Mouse (Mus musculus) limb, embryonic 11.5 days (tissue): ENCODE data around the gene Gpc6. TPM values are rescaled to one million over a fixed set of nuclear protein-coding genes. Genes with fewer than 3 reads are reported as not detected.

Source experiments
- ATAC-seq: fragments of 200-750 bp; cut with Nextera tagmentation; 2 replicates; pipeline ENCODE4 v1.8.0; 2017; ENCODE audit warnings: low read depth; ENCODE audit not compliant: insufficient number of reproducible peaks, low FRiP score, low TSS enrichment
- DNase-seq: peaks from one replicate; pipeline ENCODE4 v3.0.0-alpha.2; 2015; ENCODE audit warnings: low spot score
- H3K27ac ChIP-seq: fragments of 300-500 bp; sonication (generic); replicated peaks from 2 replicates; pipeline ENCODE4 v1.5.1; 2014; ENCODE audit warnings: low read depth, mild to moderate bottlenecking, low read length
- H3K27me3 ChIP-seq: fragments of 300-500 bp; sonication (generic); 2 replicates; pipeline ENCODE4 v1.6.1; 2014; ENCODE audit warnings: mild to moderate bottlenecking, low read length, mixed read lengths; ENCODE audit not compliant: control insufficient read depth, insufficient read depth
- H3K36me3 ChIP-seq: fragments of 300-500 bp; sonication (generic); 2 replicates; pipeline ENCODE4 v1.6.1; 2014; ENCODE audit warnings: mild to moderate bottlenecking, low read length, moderate library complexity, mixed read lengths; ENCODE audit not compliant: control insufficient read depth, insufficient read depth
- H3K4me1 ChIP-seq: fragments of 300-500 bp; sonication (generic); 2 replicates; pipeline ENCODE4 v1.6.1; 2014; ENCODE audit warnings: low read length, mixed read lengths; ENCODE audit not compliant: control insufficient read depth, insufficient read depth
- H3K4me2 ChIP-seq: fragments of 300-500 bp; sonication (generic); 2 replicates; pipeline ENCODE4 v1.6.1; 2014; ENCODE audit warnings: low read depth, mild to moderate bottlenecking, moderate library complexity; ENCODE audit not compliant: severe bottlenecking
- H3K4me3 ChIP-seq: fragments of 300-500 bp; sonication (generic); 2 replicates; pipeline ENCODE4 v1.5.1; 2014; ENCODE audit warnings: low read depth, low read length
- H3K9ac ChIP-seq: fragments of 300-500 bp; sonication (generic); 2 replicates; pipeline ENCODE4 v1.6.1; 2014; ENCODE audit warnings: mild to moderate bottlenecking, low read length
- H3K9me3 ChIP-seq: fragments of 300-500 bp; sonication (generic); 2 replicates; pipeline ENCODE4 v1.6.1; 2016; ENCODE audit warnings: low read length; ENCODE audit not compliant: control insufficient read depth
- WGBS: fragments of 180-500 bp; shearing (Covaris S2); extraction: QIAGEN DNeasy Blood & Tissue Kit; methylation state at CpG from one replicate; pipeline ENCODE4 v1.1.7; 2014; 5-methylcytosine and 5-hydroxymethylcytosine counted together
- polyA plus RNA-seq: library from polyadenylated mRNA; unstranded; fragments of >200 nt; fragmentation: Nextera tagmentation; extraction: Ambion mirVana; gene quantifications from 2 replicates; pipeline ENCODE4 v1.2.1, GENCODE M21; 2014

Gene Gpc6
- polyA plus RNA-seq, 1 experiment from 2014 or later: 39.1 TPM

DNA sequence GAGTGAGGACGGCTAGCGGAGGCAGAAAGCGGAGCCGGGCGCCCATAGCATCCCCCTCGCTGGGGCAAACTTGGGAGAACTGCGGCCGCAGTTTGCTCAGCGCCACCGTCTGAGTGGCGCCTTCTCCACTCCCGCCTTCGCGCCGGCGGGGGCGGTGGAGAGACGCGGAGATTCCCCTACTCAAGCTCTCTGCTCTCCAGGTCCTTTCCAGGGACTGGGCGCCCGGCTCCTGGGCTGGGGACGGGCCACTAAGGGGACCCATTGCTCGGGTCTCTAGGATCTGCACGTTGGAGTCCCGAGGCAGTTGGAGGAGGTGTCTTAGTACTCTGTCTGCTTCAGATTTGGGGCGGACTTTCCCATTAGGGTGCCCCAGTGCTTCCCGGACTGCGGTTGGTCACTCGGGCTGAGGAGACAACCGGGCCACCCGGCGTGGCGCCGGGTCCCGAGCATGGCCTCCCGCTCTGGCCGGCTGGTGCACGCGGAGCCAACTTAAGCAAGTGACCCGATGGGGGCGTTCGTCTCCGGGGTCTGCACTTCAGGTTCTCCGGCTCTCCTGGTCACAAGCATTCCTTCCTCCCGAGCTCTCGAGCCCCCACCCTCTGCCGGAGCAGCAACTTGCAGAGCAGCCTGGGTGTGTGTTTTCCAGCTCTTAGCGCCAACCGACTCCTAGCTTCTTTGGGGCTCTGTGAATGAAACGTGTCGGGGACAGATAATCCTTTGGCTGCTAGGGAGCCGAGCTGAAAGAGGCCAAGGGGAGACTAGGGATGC is 1.5 kb downstream of the Gpc6 start:
- H3K36me3 ChIP-seq: no peaks in the 10 kb centered on the region
- ATAC-seq (peak; percentile 76), DNase-seq (peak; percentile 87)
- peaks cover 6% of the 10 kb centered on the region; the same call in 1 of the 2 replicates for H3K4me1 ChIP-seq
- peak overlapping the region; percentile 99 for H3K9ac ChIP-seq
- H3K4me2 ChIP-seq: peak overlapping the region; percentile 44
- H3K27ac ChIP-seq: peak overlapping the region; percentile 98
- H3K27me3 ChIP-seq: no peaks in the 10 kb centered on the region
- H3K4me3 ChIP-seq: peak overlapping the region; percentile 92
- H3K9me3 ChIP-seq: no peaks in the 10 kb centered on the region
- under 1% methylated on average over 45 of the region's 52 CpGs for WGBS

DNA sequence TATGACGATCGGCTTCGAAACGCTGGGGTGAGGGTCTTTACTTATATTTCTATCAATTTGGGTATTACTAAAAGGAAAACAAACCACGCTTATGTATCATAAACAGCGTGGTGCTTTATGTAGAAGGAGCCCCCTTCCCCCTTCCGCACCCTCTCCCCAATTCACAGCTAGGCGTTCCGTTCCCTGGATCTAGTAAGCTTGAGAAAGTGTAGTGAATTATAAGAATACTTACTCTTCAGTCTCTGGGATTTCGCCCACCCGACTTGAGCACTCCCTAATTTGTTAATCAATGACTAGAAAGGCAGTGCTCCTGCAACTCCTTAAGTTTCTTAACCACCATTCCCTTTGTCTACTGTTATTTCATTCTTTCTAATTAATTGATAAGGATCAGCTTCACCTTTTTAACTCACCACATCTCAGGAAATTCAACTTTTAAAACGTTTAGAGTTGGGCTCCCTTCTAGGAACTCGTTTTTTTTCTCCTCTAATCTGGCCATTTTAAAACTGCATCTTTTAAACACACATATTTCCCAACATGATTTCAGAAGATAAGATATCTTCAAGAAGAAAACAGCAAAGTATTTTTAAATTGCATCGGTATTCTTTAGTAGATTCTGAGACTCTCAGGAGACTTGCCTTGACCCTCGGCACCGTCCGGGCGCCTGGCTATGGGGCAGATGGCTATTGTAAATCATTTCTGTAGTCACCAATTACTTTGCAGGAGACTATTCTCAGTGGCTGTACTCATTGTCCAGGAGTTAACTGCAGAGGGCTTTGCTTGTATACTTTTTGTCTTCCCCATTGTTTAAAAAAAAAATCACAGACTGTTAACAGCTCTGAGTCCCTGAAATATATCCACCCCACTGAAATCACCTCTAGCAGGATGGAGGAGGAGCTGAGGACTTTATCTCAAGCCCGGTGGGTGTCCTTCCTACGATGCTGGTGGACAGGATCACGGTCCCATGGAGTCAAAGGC is 2.5 kb downstream of the Gpc6 start:
- Histone ChIP-seq H3K4me2 (peak overlapping the region; percentile 44), H3K27me3 (no peaks in the 10 kb centered on the region), H3K9ac (peak overlapping the region; percentile 99), H3K27ac (peak overlapping the region; percentile 55; the same call in 1 of the 2 replicates), H3K4me3 (peak overlapping the region; percentile 92), H3K4me1 (peaks cover 6% of the 10 kb centered on the region; the same call in 1 of the 2 replicates), H3K36me3 (no peaks in the 10 kb centered on the region), H3K9me3 (no peaks in the 10 kb centered on the region)
- ATAC-seq (no peak), DNase-seq (peak; percentile 50)
- under 1% methylated on average over 21 of the region's 21 CpGs for WGBS

DNA sequence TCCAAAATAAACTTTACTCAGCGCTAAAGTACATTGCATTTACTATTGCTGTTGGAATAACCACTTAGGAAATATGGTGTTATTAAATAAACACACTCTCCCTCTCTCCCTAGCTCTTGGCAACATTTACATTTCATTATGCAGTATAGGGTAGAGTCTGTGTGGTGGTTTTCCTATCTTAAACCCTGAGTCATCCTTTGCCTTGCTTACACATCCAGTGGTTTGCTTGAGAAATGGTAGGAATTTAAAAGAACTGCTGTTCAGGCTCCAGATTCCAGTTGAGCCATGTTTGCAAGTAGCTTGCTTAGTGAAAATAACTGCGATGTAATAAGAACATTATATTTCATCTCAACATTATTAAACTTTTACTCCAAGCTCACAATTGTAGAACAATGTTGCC is 3.3 kb downstream of the Gpc6 start:
- H3K4me3 ChIP-seq: peak overlapping the region; percentile 92
- H3K4me1 ChIP-seq: peaks cover 6% of the 10 kb centered on the region; the same call in 1 of the 2 replicates
- H3K9ac ChIP-seq: no peak overlapping the region
- H3K36me3 ChIP-seq: no peaks in the 10 kb centered on the region
- H3K27ac ChIP-seq: no peak overlapping the region
- no peak for DNase-seq
- no peak for ATAC-seq
- no peaks in the 10 kb centered on the region for H3K9me3 ChIP-seq
- H3K27me3 ChIP-seq: no peaks in the 10 kb centered on the region
- WGBS: 61% methylated on average over 2 of the region's 2 CpGs
- H3K4me2 ChIP-seq: peak overlapping the region; percentile 44

DNA sequence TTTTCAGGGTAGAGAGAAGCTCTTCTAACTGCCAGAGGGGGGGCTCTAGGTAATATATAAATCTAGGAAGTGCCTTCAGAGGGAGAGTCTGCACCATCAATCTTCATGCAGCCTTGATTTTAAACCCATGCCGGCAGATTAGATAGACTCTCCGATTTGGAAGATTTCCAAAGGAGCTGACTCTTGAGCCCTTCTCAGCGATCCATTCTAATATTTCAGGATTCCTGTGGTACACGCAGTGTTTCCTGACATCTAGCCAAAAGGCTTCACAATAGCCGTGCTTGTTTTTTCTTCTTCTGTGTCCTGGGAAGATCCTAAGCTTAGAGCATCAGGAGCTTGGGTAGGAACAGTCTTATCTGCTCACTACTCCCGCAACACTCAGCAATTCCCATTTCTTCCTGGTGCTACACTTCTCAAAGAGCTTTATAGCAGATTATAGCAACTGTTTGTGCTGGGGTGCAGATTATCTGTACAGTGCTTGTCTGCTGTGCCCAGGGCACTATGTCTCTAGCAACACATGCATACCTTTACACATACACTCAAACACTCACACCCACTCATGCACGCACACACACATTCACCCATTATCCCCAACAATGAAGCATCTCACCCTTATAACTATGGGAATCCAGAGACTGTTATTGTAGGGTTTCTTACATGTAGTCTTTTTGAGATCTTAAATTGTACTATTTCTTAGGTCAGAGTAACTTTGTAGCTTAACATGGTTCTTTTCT is 3.8 kb downstream of the Gpc6 start:
- Histone ChIP-seq H3K4me2 (peak overlapping the region; percentile 44), H3K4me1 (peaks cover 6% of the 10 kb centered on the region; the same call in 1 of the 2 replicates), H3K36me3 (no peaks in the 10 kb centered on the region), H3K27me3 (no peaks in the 10 kb centered on the region), H3K27ac (no peak overlapping the region), H3K9ac (no peak overlapping the region), H3K9me3 (no peaks in the 10 kb centered on the region), H3K4me3 (peak overlapping the region; percentile 92)
- WGBS: 59% methylated on average over 7 of the region's 7 CpGs
- ATAC-seq: no peak
- no peak for DNase-seq

DNA sequence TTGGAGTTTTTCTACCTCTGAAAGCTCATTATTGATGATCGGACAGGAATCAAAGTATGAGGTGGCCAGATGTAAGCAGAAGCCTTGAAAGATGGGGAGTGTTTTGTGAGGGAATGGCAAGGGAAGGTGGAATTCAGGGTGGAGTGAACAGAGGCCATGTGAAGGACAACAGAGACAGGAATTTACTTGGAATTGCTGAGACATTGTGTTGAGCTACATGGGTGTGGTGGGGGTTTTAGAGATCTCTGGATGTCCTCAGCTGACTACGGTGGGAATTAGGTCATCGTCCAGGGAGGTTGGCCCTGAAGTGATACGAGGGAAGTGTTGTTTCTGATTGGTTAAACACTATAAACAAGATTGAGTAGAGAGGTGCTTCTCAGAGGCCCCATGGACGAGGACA is 8.7 kb downstream of the Gpc6 start:
- peaks cover 9% of the 10 kb centered on the region for H3K4me1 ChIP-seq
- WGBS: 66% methylated on average over 5 of the region's 5 CpGs
- H3K27me3 ChIP-seq: no peaks in the 10 kb centered on the region
- no peak overlapping the region for H3K9ac ChIP-seq
- DNase-seq (no peak), ATAC-seq (no peak)
- no peak overlapping the region for H3K4me2 ChIP-seq
- no peak overlapping the region for H3K27ac ChIP-seq
- no peak overlapping the region for H3K4me3 ChIP-seq
- H3K36me3 ChIP-seq: no peaks in the 10 kb centered on the region
- no peaks in the 10 kb centered on the region for H3K9me3 ChIP-seq

DNA sequence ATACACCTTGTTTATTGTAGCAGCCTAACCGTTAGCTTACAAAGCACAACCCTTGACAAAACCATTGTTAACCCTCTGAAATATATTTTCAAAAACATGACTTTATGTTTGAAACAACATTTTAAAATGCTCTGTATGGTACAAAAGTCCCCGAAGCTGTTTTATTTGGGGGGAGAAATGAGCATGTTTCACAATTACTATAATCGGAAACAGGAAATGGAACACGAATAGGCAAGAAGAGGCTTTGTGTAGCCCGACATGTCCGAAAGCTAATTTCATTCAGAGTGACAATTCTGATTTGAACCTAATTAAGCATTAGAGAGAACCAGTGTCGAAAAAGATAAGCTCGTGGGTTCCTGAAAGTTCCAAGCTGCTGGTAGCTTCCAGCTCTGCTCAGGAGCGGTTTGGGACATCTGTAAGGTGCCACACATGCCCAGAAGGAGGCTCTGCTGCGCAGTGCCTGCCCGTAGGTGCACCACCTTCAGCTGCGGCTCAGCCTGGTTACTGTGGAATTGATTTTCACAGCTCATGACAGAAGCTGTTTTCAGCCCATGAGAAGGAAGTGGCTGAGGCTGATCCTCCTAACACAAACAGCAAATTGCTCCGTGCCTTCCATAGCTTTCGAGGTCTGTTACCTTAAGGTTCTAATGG is 12.9 kb downstream of the Gpc6 start:
- no peaks in the 10 kb centered on the region for H3K36me3 ChIP-seq
- DNase-seq (peak; percentile 39), ATAC-seq (no peak)
- WGBS: 78% methylated on average over 14 of the region's 14 CpGs
- H3K9ac ChIP-seq: no peak overlapping the region
- no peaks in the 10 kb centered on the region for H3K9me3 ChIP-seq
- no peak overlapping the region for H3K4me2 ChIP-seq
- peaks cover 6% of the 10 kb centered on the region; the same call in 1 of the 2 replicates for H3K4me1 ChIP-seq
- H3K27me3 ChIP-seq: no peaks in the 10 kb centered on the region
- H3K27ac ChIP-seq: no peak overlapping the region
- no peak overlapping the region for H3K4me3 ChIP-seq

DNA sequence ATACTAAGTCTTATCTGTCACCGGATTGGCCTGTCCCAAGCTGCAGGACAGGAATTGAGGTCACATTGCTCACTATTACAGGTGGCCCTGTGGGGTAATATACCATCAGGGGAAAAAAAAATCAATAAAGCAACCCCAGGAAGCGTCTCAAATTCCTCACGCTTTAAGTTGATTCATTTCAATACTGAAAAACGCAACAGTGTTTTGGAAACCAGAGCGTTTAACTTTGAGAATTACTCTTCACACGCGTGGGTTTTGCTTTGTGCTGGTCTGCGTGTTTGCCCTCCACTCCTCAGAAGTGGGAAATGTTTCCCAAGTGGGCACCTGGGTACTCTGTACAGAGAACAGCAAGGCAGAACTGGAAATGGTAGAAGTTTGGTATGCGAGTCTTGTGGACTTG is 13.6 kb downstream of the Gpc6 start:
- WGBS: 89% methylated on average over 9 of the region's 9 CpGs
- Histone ChIP-seq H3K27ac (no peak overlapping the region), H3K9me3 (no peaks in the 10 kb centered on the region), H3K4me1 (peaks cover 6% of the 10 kb centered on the region; the same call in 1 of the 2 replicates), H3K36me3 (no peaks in the 10 kb centered on the region), H3K4me2 (no peak overlapping the region), H3K9ac (no peak overlapping the region), H3K4me3 (no peak overlapping the region), H3K27me3 (no peaks in the 10 kb centered on the region)
- DNase-seq: no peak
- ATAC-seq: no peak
